Mouse (Mus musculus) lung, postnatal 25 days (tissue): Measurements from ENCODE around the gene Dgkg.
A peak's percentile ranks its signal among the peaks of the same experiment; 100 is the strongest.

Source experiments
- DNase-seq: peaks from one replicate; pipeline ENCODE4 v3.0.0; 2022; ENCODE audit warnings: low spot score

The Dgkg gene

DNA sequence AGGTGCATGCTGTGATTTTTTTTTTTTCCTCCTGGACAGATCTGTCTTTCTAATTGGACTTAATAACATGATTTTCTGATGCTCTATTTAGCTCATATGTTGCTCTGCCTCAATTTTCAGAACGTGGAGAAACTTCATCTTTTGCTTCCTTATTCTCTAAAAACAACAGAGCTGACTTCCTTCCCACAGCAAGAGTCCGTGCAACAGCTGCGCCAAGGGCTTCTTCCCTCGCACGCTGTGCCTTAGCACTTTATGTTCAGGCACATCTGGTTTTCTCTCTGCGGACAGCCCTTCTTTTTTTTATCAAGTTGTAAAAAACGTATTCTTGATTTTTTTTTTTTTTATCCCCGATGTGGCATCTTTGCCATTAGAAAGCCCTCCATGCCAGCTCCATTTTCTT is 111.2 kb downstream of the Dgkg start:
- DNase-seq = no peak

DNA sequence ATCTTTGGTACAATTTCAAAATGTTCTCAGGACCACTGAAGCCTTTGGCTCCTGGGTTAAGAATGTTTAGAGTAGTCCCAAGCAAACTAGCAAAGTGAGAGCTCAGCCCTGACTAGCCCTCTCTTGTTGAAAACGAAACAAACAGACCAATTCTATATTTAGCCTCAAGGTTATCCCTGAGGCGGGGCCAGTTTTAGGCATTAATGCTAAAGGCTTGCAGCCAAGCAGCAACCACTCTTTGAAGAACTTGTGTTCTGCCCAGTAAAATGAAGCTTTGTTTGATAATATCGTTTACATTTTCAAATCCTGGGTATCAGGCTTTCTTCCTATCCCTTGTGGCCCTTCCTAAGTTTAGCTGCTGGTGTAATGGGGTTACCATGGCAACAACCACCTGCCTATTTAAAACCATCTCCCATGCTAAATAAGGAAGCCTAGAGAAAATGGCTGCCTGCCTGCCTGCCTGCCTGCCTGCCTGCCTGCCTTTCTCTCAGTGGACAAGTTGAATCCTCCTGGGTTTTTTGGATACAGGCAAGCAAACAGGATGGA is 111.9 kb downstream of the Dgkg start:
- DNase-seq = peak; percentile 55

DNA sequence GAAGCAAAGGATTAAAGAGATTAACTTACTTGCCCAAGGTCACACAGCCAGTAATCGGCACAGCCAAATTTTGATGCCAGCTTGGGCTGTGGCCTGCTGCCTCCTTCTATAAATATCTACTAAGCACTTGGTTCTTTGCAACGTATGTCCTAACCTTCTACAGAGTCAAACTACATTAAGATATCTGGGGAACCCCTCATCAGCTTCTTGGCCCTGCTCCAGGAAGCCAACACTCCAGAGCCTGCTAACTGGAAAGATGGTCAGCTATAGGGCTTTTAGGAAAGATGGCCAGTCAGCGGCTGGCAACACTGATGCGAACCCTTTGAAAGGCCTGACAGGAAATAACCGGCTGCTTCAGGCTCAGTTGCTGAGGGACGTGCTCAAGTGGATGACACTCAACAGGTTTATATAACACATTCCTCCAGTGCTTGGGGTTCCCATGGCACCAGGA is 114.3 kb downstream of the Dgkg start:
- DNase-seq = peak; percentile 84

DNA sequence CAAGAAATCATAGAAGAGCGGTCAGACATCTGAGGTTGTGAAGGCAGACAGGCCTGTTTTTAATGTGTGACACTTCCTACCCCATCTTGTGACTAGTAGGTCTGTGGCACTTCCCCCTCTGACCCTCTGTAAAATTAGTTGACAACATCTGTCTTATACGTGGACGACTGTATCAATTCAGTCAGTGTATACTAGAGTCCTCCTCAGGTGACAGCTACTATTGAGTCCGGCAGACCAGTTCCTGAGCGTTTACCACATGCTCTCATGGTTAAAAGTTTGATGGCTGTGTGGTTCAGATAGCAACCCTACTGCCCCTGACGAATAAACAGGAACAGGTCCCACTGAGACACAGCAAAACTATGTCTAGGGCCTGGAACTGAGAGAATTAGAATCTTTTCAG is 117.7 kb downstream of the Dgkg start:
- DNase-seq = no peak

DNA sequence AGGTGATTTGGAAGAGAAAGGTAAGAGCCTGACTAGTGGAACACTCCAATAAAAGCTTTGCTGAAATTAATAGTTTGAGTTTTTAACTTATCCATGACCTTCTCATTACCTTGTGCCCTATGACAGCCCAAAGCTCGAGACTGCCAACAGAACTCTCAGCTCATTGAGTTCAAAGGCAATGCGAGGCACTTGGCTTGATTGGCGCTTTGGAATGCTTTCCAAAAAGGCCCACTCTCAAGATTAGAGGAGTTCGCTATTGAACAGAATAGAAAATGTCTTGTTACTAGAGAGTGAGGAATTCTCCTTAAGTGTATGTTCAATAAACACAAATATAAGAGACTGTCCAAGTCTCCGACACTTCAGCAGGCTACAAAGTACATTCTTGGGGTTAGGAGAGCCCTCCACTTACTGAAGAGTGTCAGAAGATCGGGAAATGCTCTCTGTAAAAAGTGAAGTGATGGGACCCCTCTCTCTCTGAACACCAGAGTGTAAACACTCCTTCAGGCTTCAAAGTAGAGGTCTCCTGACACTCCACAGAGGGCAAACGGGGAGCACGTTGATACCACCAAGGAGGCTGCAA is 120.3 kb downstream of the Dgkg start:
- DNase-seq = peak; percentile 78

DNA sequence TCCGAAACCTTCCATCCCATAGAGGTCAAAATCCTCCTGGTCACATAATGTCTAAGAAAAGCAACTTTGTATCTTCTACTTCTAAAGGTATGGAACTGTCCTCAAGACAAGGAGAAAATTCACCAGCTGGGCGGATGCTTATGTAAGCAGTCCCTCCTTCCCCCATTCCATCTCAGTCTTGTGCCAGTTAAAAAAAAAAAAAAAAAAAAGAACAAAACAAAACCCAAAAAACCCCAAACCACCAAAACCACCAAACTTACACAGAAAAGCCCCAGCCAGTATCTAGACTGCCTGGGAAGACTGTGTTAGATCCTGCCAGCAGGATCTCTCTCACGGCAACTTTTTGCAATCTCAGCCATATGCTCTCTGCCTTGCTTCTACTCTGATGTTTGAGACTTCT is 123.9 kb downstream of the Dgkg start:
- no peak for DNase-seq

DNA sequence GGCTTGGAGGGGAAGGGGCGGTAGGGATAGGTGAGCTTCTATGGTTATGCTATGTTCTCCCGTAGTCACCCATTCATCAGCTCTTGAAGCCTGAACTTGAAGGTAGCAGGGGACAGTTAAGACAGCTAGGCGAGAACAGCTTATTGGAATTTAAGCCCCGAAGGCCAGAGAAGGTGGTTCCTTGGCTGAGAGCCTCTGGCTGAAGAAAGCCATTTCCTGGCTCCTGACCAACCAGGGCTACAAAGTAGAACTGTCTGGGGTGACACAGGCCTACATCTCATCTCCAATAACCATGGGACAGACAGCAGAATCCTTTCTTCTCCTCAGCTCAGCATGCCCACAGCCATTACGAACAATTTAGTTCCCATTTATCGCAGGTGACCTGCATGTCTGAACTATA is 125.2 kb downstream of the Dgkg start:
- DNase-seq = no peak

DNA sequence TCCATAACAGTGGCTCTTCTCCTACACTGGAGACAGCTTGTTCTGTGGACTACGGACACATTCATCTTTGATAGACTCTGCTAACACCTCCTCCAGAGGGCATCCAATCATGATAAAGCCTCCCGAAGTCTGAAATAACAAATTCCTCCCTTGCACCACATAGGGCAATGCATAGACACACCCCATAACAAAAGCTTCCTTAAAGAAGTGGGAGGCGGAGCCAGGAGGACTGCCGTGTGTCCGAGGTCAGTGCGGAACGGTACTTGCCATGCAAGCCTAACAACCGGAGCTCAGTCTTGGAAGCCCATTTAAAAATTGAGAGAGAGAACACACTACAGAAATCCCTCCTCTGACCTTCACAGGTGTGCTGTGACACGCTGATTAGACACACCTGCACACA is 126.0 kb downstream of the Dgkg start:
- no peak for DNase-seq

DNA sequence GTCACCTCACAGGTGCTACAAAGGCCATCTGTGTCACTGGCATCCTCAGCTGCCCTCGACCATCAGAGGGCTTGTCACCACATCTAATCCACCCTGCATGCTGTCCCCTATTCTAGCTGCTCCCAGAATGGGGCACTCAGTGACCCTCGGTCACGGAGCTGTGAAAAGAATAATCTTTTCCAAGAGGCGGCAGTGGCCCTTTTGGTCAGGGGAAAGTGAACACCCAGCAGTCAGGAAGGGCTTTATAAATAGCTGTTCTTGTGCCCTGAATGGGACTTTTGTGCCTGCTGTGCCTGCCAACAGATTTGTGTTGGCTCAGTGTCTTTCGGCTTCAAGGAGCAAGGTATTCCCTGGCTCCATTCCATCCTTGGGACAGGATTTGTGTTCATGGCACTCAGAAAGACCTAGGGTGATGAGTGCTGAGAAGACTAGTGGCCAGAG is 129.5 kb downstream of the Dgkg start:
- DNase-seq = no peak

DNA sequence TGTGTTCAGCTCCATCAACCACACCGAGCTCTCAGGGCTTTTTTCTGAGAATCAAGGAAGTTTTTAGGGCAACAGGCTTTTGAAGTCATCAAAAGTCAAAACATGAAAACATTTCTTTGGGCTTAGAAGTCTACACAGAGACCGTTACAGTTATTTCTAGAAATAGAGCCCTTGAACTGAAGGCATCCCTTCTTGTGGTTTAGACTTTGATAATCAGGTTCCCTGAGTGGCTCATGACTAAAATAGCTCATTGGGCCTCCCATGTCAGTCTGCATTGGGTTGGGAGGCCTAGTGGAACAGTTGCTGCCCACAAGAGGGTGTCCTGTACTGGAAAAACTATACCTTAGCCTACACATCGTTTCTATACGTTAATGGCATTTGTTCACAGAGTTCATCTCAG is 130.6 kb downstream of the Dgkg start:
- DNase-seq = no peak

DNA sequence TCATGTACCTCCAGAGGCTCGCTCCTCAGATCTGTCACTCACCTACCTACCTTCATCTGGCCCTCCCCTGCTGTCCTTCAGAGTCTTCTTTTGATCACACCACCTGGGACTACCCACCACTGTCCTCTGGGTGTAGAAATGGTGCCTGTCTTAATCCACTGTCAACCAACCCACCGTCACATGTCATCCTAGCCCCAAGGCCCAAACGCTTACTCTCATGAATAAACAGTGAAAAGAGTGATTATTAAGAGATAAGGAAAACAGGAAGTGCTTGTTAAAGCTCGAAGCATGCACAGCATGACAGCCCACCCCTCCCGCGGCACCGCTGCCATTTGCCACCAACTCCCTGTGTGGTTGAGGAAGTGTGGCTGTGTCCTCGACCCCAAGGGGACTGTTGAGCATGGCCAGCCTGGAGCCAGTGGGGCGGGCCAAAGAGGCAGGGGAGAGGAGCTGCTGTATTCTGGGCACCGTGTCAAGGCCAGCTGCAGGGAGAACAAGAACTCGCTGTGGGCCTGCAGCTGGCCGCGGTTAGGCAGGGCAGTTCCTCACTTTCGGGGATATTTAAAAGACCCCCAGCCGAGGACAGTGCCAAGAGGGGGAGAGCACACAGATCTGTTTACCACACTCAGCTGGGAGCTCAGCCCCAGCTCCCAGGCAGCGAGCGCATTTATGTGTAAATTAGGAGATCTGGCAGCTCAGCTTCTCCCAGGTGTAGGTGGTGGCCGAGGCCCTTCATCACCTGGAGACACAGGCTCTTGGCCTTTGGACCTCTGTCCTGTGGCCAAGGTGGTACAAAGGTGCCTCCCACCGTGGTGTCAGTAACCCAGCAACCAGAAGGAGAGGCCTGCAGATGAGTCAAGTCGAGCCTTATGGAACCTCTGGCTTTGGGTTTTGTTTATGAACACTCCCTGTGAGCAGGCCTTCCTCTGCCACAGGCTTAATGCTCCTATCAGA is 139.3 kb downstream of the Dgkg start:
- peak; percentile 32 for DNase-seq

DNA sequence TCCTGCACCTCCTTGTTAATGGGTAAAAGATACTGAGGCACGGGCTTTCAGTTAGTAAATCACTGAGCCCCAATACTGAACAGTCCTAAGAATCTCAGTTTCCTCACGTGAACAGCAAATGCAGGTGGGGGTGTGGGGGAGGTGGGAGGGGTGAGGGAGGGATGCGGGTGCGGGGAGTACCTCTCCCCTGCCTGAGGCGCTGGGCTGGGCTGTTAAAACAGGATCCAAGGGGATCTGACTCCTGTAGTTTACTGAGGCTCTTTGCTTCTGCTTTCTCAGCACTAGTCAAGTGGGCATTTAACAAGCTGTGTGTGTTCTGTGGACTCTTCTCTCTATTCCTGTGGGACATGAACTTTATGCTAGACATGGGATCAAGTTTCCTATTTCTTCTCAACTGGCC is 141.5 kb downstream of the Dgkg start:
- DNase-seq = no peak

DNA sequence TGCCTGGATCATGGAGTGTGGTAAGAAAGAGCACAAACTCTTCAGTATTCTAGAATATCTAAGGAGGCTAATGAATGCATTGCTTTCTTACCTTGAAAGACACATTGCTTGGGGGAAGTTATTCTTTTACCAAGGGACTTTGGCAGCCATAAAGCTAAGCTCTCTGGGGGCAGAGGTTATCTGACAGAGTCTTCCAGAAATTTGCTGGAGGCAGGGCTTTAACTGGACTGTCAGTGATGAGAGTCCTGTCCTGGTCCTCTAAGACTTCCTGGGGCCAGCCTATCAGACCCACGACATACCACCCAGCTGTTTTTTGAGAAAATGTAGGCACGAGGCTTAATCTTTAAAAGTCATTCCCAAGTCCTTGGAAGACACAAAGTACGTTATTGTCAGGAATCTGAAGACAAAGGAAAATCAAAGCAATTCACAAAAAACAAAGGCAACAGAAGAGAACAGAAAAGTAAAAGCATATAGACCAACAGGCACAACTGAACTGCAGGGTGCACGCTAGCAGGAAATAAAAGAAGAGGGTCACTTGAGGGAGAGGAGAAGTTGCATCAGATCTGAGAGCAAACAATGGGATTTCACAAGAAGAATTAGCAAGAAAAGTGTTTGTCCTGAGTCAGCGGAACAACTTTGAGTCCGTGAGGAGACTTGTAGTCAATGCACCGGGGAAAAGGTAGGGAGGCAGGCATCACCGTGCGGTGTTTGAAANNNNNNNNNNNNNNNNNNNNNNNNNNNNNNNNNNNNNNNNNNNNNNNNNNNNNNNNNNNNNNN is 146.0 kb downstream of the Dgkg start:
- DNase-seq = peak; percentile 71

DNA sequence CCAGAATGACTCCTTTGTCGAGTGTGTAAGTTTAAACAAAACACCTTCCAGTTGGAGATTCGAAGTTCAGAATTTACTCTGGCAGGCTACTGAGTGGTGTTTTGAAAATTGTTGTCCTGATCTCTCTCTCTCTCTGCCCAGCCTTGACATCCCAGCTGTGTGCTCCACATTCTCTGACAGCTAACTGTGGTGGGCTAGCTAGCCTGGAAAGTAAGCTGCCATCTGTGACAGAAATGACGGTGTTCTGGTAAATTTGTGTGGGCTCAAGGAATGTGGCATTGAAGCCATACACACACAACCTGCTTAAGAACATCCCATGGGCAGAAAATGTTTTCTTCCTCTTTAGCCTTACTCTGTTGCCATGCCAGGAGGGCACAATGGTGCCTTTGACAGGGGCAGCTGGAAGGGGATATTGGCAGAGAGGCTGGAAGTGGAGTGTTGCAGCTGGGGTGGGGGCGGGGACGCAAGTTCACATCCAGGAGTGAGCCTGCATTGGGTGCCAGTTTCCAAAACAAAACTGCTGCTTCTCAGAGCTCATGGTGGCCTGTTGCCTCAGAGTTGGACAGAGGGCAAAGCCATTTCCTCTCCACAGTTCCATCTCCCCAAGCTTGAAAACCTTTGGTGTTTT is 148.0 kb downstream of the Dgkg start:
- DNase-seq = no peak

DNA sequence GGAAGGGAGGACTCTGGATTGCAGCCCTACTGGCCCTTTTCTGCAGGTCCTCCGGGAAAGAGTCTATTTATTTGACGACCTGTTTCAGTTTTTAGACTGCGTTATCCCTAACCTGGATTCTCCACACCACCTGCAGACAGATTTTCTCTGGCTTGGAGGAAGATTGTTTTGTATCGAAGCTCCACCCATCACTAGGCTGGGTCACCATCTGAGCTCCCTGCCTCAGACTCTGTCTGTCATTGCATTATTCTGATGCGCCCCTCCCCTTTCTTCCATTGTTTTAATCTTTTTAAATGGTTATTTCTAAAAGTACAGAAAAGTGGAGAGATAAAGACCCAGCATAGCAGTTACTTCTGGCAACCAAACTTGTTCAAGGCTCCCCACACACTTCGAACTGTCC is 151.4 kb downstream of the Dgkg start:
- no peak for DNase-seq

DNA sequence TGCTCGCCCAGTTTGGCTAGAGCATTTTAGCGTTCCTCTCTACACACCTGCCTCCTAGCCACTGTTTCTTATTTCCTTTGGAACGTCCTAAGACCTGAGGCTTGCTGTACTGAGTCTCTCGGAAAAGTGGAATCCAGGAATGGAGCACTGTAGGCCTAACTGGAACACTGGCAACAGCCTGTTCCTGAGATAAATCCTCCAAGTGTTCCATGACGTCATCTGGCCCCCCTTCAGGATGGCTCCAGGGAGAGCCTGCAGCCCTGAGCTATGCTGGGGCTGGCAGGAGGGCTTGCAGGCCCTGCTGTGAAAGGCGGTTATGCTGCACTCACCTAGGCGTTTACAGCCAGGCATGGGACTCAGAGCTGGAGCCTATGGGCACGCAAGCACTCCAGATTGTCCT is 152.2 kb downstream of the Dgkg start:
- peak; percentile 38 for DNase-seq

DNA sequence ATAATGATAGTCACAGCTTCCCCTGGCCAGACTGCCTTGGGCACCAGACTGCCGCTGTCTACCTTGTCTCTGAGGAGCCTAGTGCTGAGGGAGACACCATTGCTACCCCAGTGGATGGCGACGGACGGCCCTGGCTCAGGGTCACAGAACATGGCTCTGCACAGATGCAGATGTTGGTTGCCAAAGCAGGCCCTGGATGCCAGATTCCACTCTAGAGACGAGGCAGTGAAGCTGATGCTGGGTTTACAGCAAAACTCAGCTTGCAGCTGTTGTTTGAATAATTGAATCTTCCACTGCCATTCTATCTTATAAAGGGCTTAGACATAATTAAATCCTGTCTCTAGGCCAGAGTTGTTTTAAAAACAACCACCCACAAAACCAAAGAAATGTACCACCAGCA is 153.0 kb downstream of the Dgkg start:
- no peak for DNase-seq

DNA sequence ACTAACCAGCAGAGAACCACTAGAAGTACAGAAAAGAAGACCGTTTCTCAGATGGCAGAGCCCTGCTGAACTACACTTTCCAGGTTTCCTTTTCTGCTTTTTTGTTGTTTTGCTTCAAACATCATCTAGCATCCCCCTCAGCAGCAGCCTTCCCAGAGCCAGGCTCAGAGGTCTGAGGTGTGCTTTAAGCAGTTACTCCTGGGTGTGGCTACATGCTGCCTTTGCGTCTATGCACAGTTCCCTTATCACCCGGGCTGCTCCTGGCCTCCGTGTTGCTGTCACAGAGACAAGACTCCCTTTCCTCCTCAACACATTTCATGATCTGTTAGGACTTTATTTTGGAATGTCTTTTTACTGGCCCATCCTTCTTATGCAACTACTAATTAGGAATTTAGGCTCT is 153.6 kb downstream of the Dgkg start:
- DNase-seq = no peak

DNA sequence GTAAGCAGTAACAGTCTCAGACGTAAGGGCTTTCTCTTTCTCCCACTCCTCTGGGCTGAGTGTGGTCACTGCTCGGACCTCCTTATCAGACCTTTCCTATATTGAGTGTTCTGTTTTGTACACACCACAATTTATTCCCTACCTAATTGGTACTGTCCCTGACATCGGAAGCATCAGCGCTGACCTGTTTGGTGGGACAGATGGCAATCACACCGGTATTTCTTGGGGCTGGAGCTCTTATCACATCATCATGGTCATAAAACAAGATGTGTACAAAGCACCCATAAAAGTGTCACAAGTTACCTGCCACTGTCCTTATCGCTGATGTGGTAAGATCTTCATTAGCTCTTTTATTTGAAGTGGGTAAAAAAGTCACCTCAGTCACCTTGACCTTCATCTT is 155.2 kb downstream of the Dgkg start:
- no peak for DNase-seq

DNA sequence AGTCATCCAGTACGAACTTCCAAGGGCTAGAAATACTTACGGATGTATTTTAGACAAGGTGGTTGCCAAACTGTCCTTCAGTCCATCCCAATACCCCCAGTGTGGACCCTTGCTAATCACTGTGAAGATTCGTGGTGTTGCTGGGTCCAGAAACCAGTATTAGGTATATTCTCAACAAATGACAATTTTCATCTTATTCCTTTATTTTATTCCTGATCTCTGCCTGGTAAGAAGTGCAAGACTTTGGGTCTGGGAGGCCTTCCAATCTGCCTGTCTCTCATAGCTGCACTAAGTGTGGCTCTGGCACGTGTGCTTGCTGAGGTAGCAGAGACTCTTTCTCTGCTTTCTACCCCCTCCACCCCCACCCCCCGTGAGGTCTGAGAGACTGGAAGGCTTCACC is 156.5 kb downstream of the Dgkg start:
- DNase-seq = no peak

DNA sequence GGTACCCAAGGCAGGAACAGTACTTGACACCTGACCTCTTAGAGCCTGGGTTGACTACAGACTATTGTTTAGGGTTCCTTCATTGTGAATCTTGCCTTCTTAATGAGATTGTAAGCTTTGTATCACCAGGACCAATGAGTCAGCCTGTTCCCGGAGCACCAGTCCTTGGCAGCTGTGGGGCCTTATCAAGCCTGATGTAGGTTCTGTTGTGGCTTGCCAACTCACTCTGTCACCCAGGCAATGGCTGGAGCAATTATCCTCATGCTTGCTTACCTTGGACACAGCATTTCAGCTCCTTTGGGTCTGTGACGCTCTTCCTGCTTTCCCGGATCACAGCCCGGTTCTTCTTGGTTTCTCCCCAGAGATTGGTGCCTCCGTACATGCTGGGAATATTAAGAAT is 157.1 kb downstream of the Dgkg start:
- no peak for DNase-seq

DNA sequence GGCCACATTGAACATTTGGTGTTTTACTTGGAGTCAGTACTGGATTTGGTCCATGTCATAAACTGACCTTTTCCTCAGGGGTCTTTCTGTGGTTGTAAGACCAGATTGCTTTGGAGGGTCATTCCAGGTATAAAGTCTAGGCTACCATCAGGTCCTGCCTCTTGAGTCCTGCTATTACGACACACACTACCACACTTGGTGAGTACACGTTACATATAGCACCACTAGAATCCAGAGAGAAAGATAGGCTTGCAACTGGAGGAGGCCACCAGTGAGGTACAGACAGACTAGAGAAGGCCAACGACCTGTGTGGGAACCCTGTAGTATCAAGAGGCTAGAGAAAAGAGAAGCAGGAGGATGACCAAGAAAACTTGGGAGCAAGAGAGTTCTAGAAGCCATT is 157.6 kb downstream of the Dgkg start:
- DNase-seq = peak; percentile 32
